Mouse (Mus musculus) embryonic facial prominence, embryonic 14.5 days (tissue): ENCODE measurements around the gene Dxo. TPM values are rescaled to one million over a fixed set of nuclear protein-coding genes. Genes with fewer than 3 reads are reported as not detected.

Source experiments
- ATAC-seq: fragments of 200-750 bp; cut with Nextera tagmentation; 2 replicates; pipeline ENCODE4 v1.8.0; 2017; ENCODE audit warnings: low read depth, moderate number of reproducible peaks, moderate TSS enrichment
- DNase-seq: peaks from one replicate; pipeline ENCODE4 v3.0.0-alpha.2; 2015; ENCODE audit warnings: low spot score
- H3K27ac ChIP-seq: fragments of 300-500 bp; sonication (generic); replicated peaks from 2 replicates; pipeline ENCODE4 v1.5.1; 2014; ENCODE audit warnings: low read depth, mild to moderate bottlenecking, low read length, moderate library complexity
- H3K27me3 ChIP-seq: fragments of 300-500 bp; sonication (generic); replicated peaks from 2 replicates; pipeline ENCODE4 v1.6.1; 2014; ENCODE audit warnings: low read length; ENCODE audit not compliant: control insufficient read depth, insufficient read depth
- H3K36me3 ChIP-seq: fragments of 300-500 bp; sonication (generic); 2 replicates; pipeline ENCODE4 v1.6.1; 2014; ENCODE audit warnings: low read length, mixed read lengths; ENCODE audit not compliant: control insufficient read depth, insufficient read depth
- H3K4me1 ChIP-seq: fragments of 300-500 bp; sonication (generic); 2 replicates; pipeline ENCODE4 v1.6.1; 2014; ENCODE audit warnings: antibody characterized with exemption, low read length; ENCODE audit not compliant: control insufficient read depth, insufficient read depth
- H3K4me2 ChIP-seq: fragments of 300-500 bp; sonication (generic); 2 replicates; pipeline ENCODE4 v1.6.1; 2014; ENCODE audit warnings: low read depth, mild to moderate bottlenecking, low read length, moderate library complexity, mixed read lengths
- H3K4me3 ChIP-seq: fragments of 300-500 bp; sonication (generic); 2 replicates; pipeline ENCODE4 v1.5.1; 2014; ENCODE audit warnings: low read depth, mild to moderate bottlenecking, low read length
- H3K9ac ChIP-seq: fragments of 300-500 bp; sonication (generic); 2 replicates; pipeline ENCODE4 v1.6.1; 2014; ENCODE audit warnings: low read depth, mild to moderate bottlenecking, low read length, moderate library complexity, mixed read lengths
- H3K9me3 ChIP-seq: fragments of 300-500 bp; sonication (generic); 2 replicates; pipeline ENCODE4 v1.6.1; 2016; ENCODE audit warnings: low read length; ENCODE audit not compliant: control insufficient read depth
- WGBS: fragments of 180-500 bp; shearing (Covaris S2); extraction: QIAGEN DNeasy Blood & Tissue Kit; methylation state at CpG from one replicate; pipeline ENCODE4 v1.1.7; 2014; 5-methylcytosine and 5-hydroxymethylcytosine counted together
- polyA plus RNA-seq: library from polyadenylated mRNA; unstranded; fragments of >200 nt; fragmentation: Nextera tagmentation; extraction: Ambion mirVana; gene quantifications from 2 replicates; pipeline ENCODE4 v1.2.1, GENCODE M21; 2014

Gene Dxo
- polyA plus RNA-seq, 1 experiment from 2014 or later: 53.0 TPM

- no peak overlapping the region for H3K4me3 ChIP-seq
- 86% methylated on average over 4 of the region's 4 CpGs for WGBS
- H3K9ac ChIP-seq: no peak overlapping the region
- no peak overlapping the region for H3K4me2 ChIP-seq
- H3K9me3 ChIP-seq: no peaks in the 10 kb centered on the region
- no peak overlapping the region for H3K27ac ChIP-seq
- ATAC-seq (no peak), DNase-seq (no peak)
- no peaks in the 10 kb centered on the region for H3K27me3 ChIP-seq
- H3K4me1 ChIP-seq: no peaks in the 10 kb centered on the region
- peaks cover 31% of the 10 kb centered on the region for H3K36me3 ChIP-seq
Observed at GRCm38 (mm10) chr17:34858670-34859069, 21.9 kb downstream of the Dxo start.

- ATAC-seq (no peak), DNase-seq (no peak)
- no peaks in the 10 kb centered on the region for H3K9me3 ChIP-seq
- WGBS: 74% methylated on average over 9 of the region's 9 CpGs
- H3K4me2 ChIP-seq: no peak overlapping the region
- no peaks in the 10 kb centered on the region for H3K4me1 ChIP-seq
- H3K27ac ChIP-seq: no peak overlapping the region
- H3K9ac ChIP-seq: no peak overlapping the region
- peaks cover 13% of the 10 kb centered on the region; the same call in 1 of the 2 replicates for H3K36me3 ChIP-seq
- no peak overlapping the region for H3K4me3 ChIP-seq
- no peaks in the 10 kb centered on the region for H3K27me3 ChIP-seq
Observed at GRCm38 (mm10) chr17:34860514-34860913, 23.7 kb downstream of the Dxo start.

- Histone ChIP-seq H3K27ac (no peak overlapping the region), H3K4me2 (no peak overlapping the region), H3K9ac (no peak overlapping the region), H3K4me1 (no peaks in the 10 kb centered on the region), H3K4me3 (no peak overlapping the region), H3K36me3 (0 out of 2 replicates have a peak, but pooled peaks cover 6% of the 10 kb centered on the region), H3K27me3 (no peaks in the 10 kb centered on the region), H3K9me3 (no peaks in the 10 kb centered on the region)
- DNase-seq: no peak
- 70% methylated on average over 13 of the region's 13 CpGs for WGBS
- ATAC-seq: no peak
Observed at GRCm38 (mm10) chr17:34861704-34862415, 25.0 kb downstream of the Dxo start.

- 0 out of 2 replicates have a peak, but pooled peaks cover 3% of the 10 kb centered on the region for H3K36me3 ChIP-seq
- no peaks in the 10 kb centered on the region for H3K9me3 ChIP-seq
- H3K27me3 ChIP-seq: no peaks in the 10 kb centered on the region
- DNase-seq (no peak), ATAC-seq (no peak)
- no peak within 1 kb of the TSS for H3K4me3 ChIP-seq
- H3K4me2 ChIP-seq: no peak within 1 kb of the TSS
- 68% methylated on average over 8 of the region's 8 CpGs for WGBS
- H3K27ac ChIP-seq: no peak within 1 kb of the TSS
- no peaks in the 10 kb centered on the region for H3K4me1 ChIP-seq
- no peak within 1 kb of the TSS for H3K9ac ChIP-seq
Observed at GRCm38 (mm10) chr17:34862416-34863081, 25.7 kb downstream of the Dxo start, which contains the start of gene Cfb. Cfb (minus strand) TSS chr17:34862518.

- Histone ChIP-seq H3K4me1 (no peaks in the 10 kb centered on the region), H3K9ac (no peak overlapping the region), H3K36me3 (no peaks in the 10 kb centered on the region), H3K4me3 (no peak overlapping the region), H3K9me3 (no peaks in the 10 kb centered on the region), H3K27me3 (no peaks in the 10 kb centered on the region), H3K27ac (no peak overlapping the region), H3K4me2 (no peak overlapping the region)
- WGBS: 51% methylated on average over 7 of the region's 7 CpGs
- DNase-seq (no peak), ATAC-seq (no peak)
Observed at GRCm38 (mm10) chr17:34865981-34866380, 29.2 kb downstream of the Dxo start.

- Histone ChIP-seq H3K27me3 (no peaks in the 10 kb centered on the region), H3K4me1 (peaks cover 1% of the 10 kb centered on the region; the same call in 1 of the 2 replicates), H3K9ac (no peak overlapping the region), H3K4me3 (no peak overlapping the region), H3K27ac (no peak overlapping the region), H3K9me3 (no peaks in the 10 kb centered on the region), H3K36me3 (no peaks in the 10 kb centered on the region), H3K4me2 (no peak overlapping the region)
- ATAC-seq (no peak), DNase-seq (no peak)
- 90% methylated on average over 6 of the region's 6 CpGs for WGBS
Observed at GRCm38 (mm10) chr17:34874321-34874720, 37.5 kb downstream of the Dxo start.

GRCm38 (mm10) chr17:34879336-34879879, 42.6 kb downstream of the Dxo start, which contains the start of gene Zbtb12:
Zbtb12 (plus strand) TSS chr17:34879483.
- H3K9me3 ChIP-seq: no peaks in the 10 kb centered on the region
- H3K27me3 ChIP-seq: no peaks in the 10 kb centered on the region
- no peak within 1 kb of the TSS; the same call in 1 of the 2 replicates for H3K9ac ChIP-seq
- ATAC-seq: peak; percentile 60; the same call in 1 of the 2 replicates
- H3K36me3 ChIP-seq: no peaks in the 10 kb centered on the region
- 48% methylated on average over 11 of the region's 11 CpGs for WGBS
- H3K4me2 ChIP-seq: peak within 1 kb of the TSS; percentile 23
- 0 out of 2 replicates have a peak within 1 kb of the TSS, but pooled peaks have one; percentile 39 for H3K27ac ChIP-seq
- DNase-seq: peak; percentile 33
- no peak within 1 kb of the TSS for H3K4me3 ChIP-seq
- peaks cover 13% of the 10 kb centered on the region; the same call in 1 of the 2 replicates for H3K4me1 ChIP-seq

GRCm38 (mm10) chr17:34881166-34881565, 44.3 kb downstream of the Dxo start:
- Histone ChIP-seq H3K36me3 (no peaks in the 10 kb centered on the region), H3K9me3 (no peaks in the 10 kb centered on the region), H3K4me2 (no peak overlapping the region), H3K4me3 (no peak overlapping the region), H3K9ac (no peak overlapping the region), H3K27me3 (no peaks in the 10 kb centered on the region), H3K4me1 (peaks cover 13% of the 10 kb centered on the region; the same call in 1 of the 2 replicates), H3K27ac (no peak overlapping the region)
- ATAC-seq (no peak), DNase-seq (no peak)
